In genomic region chr1:104944470-104945109, GRCm38 (mm10) we compare ENCODE assay signal across 8 mouse cellular contexts.
DNase-seq lines count a peak whose midpoint lies in the region; ATAC-seq lines count a peak whose summit lies in the region.

No protein-coding gene starts in this region.

- no peaks in the 10 kb centered on the region for H3K4me1 ChIP-seq in midbrain, embryonic 14.5 days (ENCODE audit: control insufficient read depth, insufficient read depth, low read length)

- H3K36me3 ChIP-seq in midbrain, embryonic 14.5 days (ENCODE audit: control insufficient read depth, insufficient read depth, low read length) = no peaks in the 10 kb centered on the region

- H3K4me2 ChIP-seq in midbrain, embryonic 14.5 days (ENCODE audit: low read length) = no peak overlapping the region

- H3K9me3 ChIP-seq in midbrain, embryonic 14.5 days (ENCODE audit: control insufficient read depth, low read length) = no peaks in the 10 kb centered on the region

- H3K9ac ChIP-seq in midbrain, embryonic 14.5 days (replicated peaks; ENCODE audit: low read length) = 0 out of 2 replicates have a peak overlapping the region, but pooled peaks have one; percentile 10

- peak; percentile 10 for DNase-seq in ovary, postnatal 36 days (ENCODE audit: low spot score)
- no peak for DNase-seq in ovary, adult 18-20 months (ENCODE audit: low spot score)
- peak; percentile 30 to 41 for DNase-seq in cerebellum, postnatal 4 days (ENCODE audit: low spot score in 2 of 2)
- peak; percentile 38 to 70 for DNase-seq in frontal cortex, postnatal 36 days (ENCODE audit: low spot score in 2 of 2)
- peak; percentile 25 to 73 for DNase-seq in layer of hippocampus, adult 18-20 months (ENCODE audit: low spot score in 2 of 2)
- DNase-seq in midbrain, embryonic 14.5 days = peak; percentile 86
- DNase-seq in thymus, postnatal 0 days (ENCODE audit: low spot score) = no peak
- no peak for DNase-seq in spleen, adult 18-20 months

- no peaks in the 10 kb centered on the region for H3K27me3 ChIP-seq in midbrain, embryonic 14.5 days (ENCODE audit: control insufficient read depth, insufficient read depth, low read length)

- no peak overlapping the region for H3K4me3 ChIP-seq in midbrain, embryonic 14.5 days (replicated peaks; ENCODE audit: low read depth, low read length)

- H3K27ac ChIP-seq in midbrain, embryonic 14.5 days (replicated peaks; ENCODE audit: low read depth, low read length) = no peak overlapping the region

- ATAC-seq in midbrain, embryonic 14.5 days (ENCODE audit: low FRiP score, low TSS enrichment) = peak; percentile 87; the same call in 1 of the 2 replicates

- WGBS in midbrain, embryonic 14.5 days = 5% methylated on average over 2 of the region's 2 CpGs

Comparison
In these comparisons a context has a peak if more than half of its experiments do, and no peak if none do; other contexts are left out.
1. DNase-seq: peak in ovary, postnatal 36 days (single experiment), cerebellum, postnatal 4 days (2 of 2), frontal cortex, postnatal 36 days (2 of 2), layer of hippocampus, adult 18-20 months (2 of 2) and midbrain, embryonic 14.5 days (single experiment); none in ovary, adult 18-20 months (single experiment), thymus, postnatal 0 days (single experiment) and spleen, adult 18-20 months (0 of 2).